Mouse (Mus musculus) thymus, postnatal 14 days (tissue): ENCODE results near the gene Flnc.

ENCODE experiments used
- DNase-seq: peaks from one replicate; pipeline ENCODE4 v3.0.0; 2021

Flnc gene

GRCm38 (mm10) chr6:29432156-29432555, 900 bp upstream of the Flnc start:
- DNase-seq: no peak

- no peak for DNase-seq
Measured at GRCm38 (mm10) chr6:29432676-29433037, 399 bp upstream of the Flnc start.

- no peak for DNase-seq
Measured at GRCm38 (mm10) chr6:29433804-29434795, 1.0 kb downstream of the Flnc start.

- no peak for DNase-seq
Measured at GRCm38 (mm10) chr6:29434911-29435691, 2.0 kb downstream of the Flnc start.

GRCm38 (mm10) chr6:29435940-29436451, 2.9 kb downstream of the Flnc start:
- no peak for DNase-seq

GRCm38 (mm10) chr6:29436461-29436934, 3.4 kb downstream of the Flnc start:
- no peak for DNase-seq

- DNase-seq: no peak
Measured at GRCm38 (mm10) chr6:29439251-29439650, 6.2 kb downstream of the Flnc start.

GRCm38 (mm10) chr6:29439789-29440188, 6.7 kb downstream of the Flnc start:
- DNase-seq: no peak

GRCm38 (mm10) chr6:29444773-29445172, 11.7 kb downstream of the Flnc start:
- DNase-seq: peak; percentile 51

GRCm38 (mm10) chr6:29445354-29445753, 12.3 kb downstream of the Flnc start:
- no peak for DNase-seq

GRCm38 (mm10) chr6:29449858-29450257, 16.8 kb downstream of the Flnc start:
- no peak for DNase-seq

- DNase-seq: no peak
Measured at GRCm38 (mm10) chr6:29450667-29451066, 17.6 kb downstream of the Flnc start.

- no peak for DNase-seq
Measured at GRCm38 (mm10) chr6:29461502-29461901, 28.4 kb downstream of the Flnc start.

GRCm38 (mm10) chr6:29463388-29463787, 30.3 kb downstream of the Flnc start:
- no peak for DNase-seq

- DNase-seq: peak; percentile 94
Measured at GRCm38 (mm10) chr6:29467583-29468354, 34.7 kb downstream of the Flnc start, which contains the start of gene Atp6v1f. Gene Atp6v1f, plus strand, starts transcription at chr6:29467718.

- no peak for DNase-seq
Measured at GRCm38 (mm10) chr6:29468851-29469250, 35.8 kb downstream of the Flnc start.

- no peak for DNase-seq
Measured at GRCm38 (mm10) chr6:29471137-29471536, 38.1 kb downstream of the Flnc start, which contains the start of gene Atp6v1fnb. Gene Atp6v1fnb, plus strand, starts transcription at chr6:29471437.

GRCm38 (mm10) chr6:29473941-29474691, 41.1 kb downstream of the Flnc start:
- DNase-seq: peak; percentile 89

- DNase-seq: no peak
Measured at GRCm38 (mm10) chr6:29474736-29475135, 41.7 kb downstream of the Flnc start.

GRCm38 (mm10) chr6:29482691-29483090, 49.6 kb downstream of the Flnc start:
- no peak for DNase-seq

GRCm38 (mm10) chr6:29484716-29485559, 51.9 kb downstream of the Flnc start:
- peak; percentile 85 for DNase-seq
